Mouse (Mus musculus): ENCODE measurements at regions not wholly inside any gene's neighbourhood (a gene's known extent, or its start where the extent isn't known, plus 50 kb on each side); places are given as distances from the start of the nearest gene placed in this dataset.

DNA sequence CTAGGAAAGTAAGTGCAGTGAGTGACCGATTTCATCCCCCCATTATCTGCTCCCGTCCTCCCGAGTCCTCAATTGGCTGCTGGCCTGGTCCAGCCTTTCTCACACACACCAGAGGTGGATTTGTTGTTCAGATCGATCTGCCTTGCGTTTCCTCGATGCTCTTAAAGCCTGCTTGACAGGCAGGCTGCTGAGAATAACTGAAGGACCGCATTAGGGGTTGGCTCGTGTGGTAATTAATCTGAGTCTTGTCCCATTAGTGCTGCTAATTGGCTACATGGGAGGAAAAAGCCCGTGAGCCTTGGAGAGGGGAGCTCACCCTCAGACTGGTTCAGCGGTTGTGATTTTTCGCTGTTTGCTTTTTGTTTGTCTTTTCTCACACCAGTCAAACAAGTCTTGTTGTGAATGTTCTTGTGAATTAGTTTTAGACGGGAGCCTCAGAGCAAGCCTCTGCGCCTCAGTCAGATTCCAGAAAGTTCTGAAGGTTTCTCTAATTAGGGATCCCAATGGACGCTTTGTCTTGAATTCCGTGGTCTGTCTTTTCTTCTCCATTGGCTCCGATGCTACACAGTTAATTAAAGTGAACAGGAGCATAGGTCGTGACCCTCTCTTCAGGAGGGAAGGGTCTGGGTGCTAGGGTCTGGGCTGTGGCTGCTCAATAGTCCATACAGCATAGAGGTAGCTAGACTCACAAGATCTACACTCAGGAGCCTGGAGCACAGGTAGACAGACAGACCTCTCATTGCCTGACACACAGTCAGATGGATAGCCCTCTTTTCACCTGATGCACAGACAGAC is 226.1 kb upstream of the BB014433 start:
- Histone ChIP-seq H3K4me3 (ENCODE audit: insufficient read depth, low read depth, low read length) (no peak overlapping the region), H3K79me2 (ENCODE audit: control insufficient read depth, insufficient read depth, low read length) (no peaks in the 10 kb centered on the region), H3K27ac (replicated peaks; ENCODE audit: insufficient read depth, low read depth, low read length) (no peak overlapping the region), H3K27me3 (ENCODE audit: control insufficient read depth, insufficient read depth, low read length) (no peaks in the 10 kb centered on the region), H3K36me3 (ENCODE audit: control insufficient read depth, insufficient read depth, low read length) (no peaks in the 10 kb centered on the region), H3K9ac (ENCODE audit: low read depth, low read length) (no peak overlapping the region), H3K4me1 (ENCODE audit: control insufficient read depth, insufficient read depth, low read length) (no peaks in the 10 kb centered on the region)
- DNase-seq (ENCODE audit: extremely low read depth, low read depth, low spot score) = no peak
- 37% methylated on average over 17 of the region's 17 CpGs for WGBS
- TF ChIP-seq CTCF (IDR thresholded peaks at IDR 0.05; ENCODE audit: low read depth, low read length) (no peak), POLR2A (IDR thresholded peaks at IDR 0.05; ENCODE audit: extremely low read depth, insufficient read depth, low read length) (no peak)

- Histone ChIP-seq H3K9ac (ENCODE audit: low read depth, low read length) (no peak overlapping the region), H3K79me2 (ENCODE audit: control insufficient read depth, insufficient read depth, low read length) (no peaks in the 10 kb centered on the region), H3K4me1 (ENCODE audit: control insufficient read depth, insufficient read depth, low read length) (no peaks in the 10 kb centered on the region), H3K36me3 (ENCODE audit: control insufficient read depth, insufficient read depth, low read length) (no peaks in the 10 kb centered on the region), H3K4me3 (ENCODE audit: insufficient read depth, low read depth, low read length) (no peak overlapping the region), H3K27ac (replicated peaks; ENCODE audit: insufficient read depth, low read depth, low read length) (no peak overlapping the region), H3K27me3 (ENCODE audit: control insufficient read depth, insufficient read depth, low read length) (no peaks in the 10 kb centered on the region)
- DNase-seq (ENCODE audit: extremely low read depth, low read depth, low spot score) = peak; percentile 26
- WGBS = 3% methylated on average over 5 of the region's 5 CpGs
- TF ChIP-seq POLR2A (IDR thresholded peaks at IDR 0.05; ENCODE audit: extremely low read depth, insufficient read depth, low read length) (no peak), CTCF (IDR thresholded peaks at IDR 0.05; ENCODE audit: low read depth, low read length) (peak; percentile 52; the same call in 1 of the 2 replicates)
Observed at GRCm38 (mm10) chr8:15270290-15270689, 224.4 kb upstream of the BB014433 start.

DNA sequence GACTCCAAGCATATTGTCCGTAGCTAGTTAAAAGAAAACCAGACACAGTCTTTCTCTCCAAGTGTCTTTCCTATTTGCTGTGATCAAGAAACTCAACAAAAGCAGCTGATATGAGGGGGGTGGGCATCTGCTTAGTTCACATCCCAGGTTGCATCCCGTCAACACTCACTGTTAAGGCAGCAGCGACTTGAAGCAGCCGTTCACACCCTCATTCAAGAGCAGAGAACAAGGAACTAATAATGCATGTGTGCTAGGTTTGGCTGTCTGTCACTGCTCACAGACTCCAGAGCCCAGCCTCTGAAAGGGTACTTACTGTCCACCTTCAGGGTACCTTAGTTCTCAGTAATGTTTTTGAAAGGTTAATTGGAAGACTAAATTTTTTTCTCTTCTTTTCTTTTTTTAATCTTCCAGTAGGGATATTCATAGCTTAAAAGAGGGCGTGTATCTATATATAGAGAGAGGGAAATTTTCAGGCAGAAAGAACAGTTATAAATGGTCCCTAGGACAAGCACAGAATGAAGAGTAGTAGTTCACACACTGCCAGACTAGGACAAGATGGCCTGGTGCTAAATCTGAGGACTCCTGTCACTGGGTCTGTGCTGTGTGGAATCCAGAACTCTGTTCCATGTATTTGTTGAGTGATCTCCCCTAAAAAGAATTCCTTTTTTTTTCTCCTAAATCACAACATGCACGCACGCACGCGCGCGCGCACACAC is 199.1 kb upstream of the BB014433 start:
- no peak overlapping the region for H3K4me3 ChIP-seq (ENCODE audit: insufficient read depth, low read depth, low read length)
- no peaks in the 10 kb centered on the region for H3K4me1 ChIP-seq (ENCODE audit: control insufficient read depth, insufficient read depth, low read length)
- no peaks in the 10 kb centered on the region for H3K36me3 ChIP-seq (ENCODE audit: control insufficient read depth, insufficient read depth, low read length)
- no peak for DNase-seq (ENCODE audit: extremely low read depth, low read depth, low spot score)
- TF ChIP-seq POLR2A (IDR thresholded peaks at IDR 0.05; ENCODE audit: extremely low read depth, insufficient read depth, low read length) = no peak
- H3K27ac ChIP-seq (replicated peaks; ENCODE audit: insufficient read depth, low read depth, low read length) = no peak overlapping the region
- 92% methylated on average over 12 of the region's 12 CpGs for WGBS
- no peaks in the 10 kb centered on the region for H3K27me3 ChIP-seq (ENCODE audit: control insufficient read depth, insufficient read depth, low read length)
- no peak overlapping the region for H3K9ac ChIP-seq (ENCODE audit: low read depth, low read length)
- no peaks in the 10 kb centered on the region for H3K79me2 ChIP-seq (ENCODE audit: control insufficient read depth, insufficient read depth, low read length)

GRCm38 (mm10) chr8:15235410-15235809 is 189.5 kb upstream of the BB014433 start:
- H3K9ac ChIP-seq (ENCODE audit: low read depth, low read length) = no peak overlapping the region
- no peaks in the 10 kb centered on the region for H3K4me1 ChIP-seq (ENCODE audit: control insufficient read depth, insufficient read depth, low read length)
- H3K27me3 ChIP-seq (ENCODE audit: control insufficient read depth, insufficient read depth, low read length) = no peaks in the 10 kb centered on the region
- no peaks in the 10 kb centered on the region for H3K36me3 ChIP-seq (ENCODE audit: control insufficient read depth, insufficient read depth, low read length)
- no peak for TF ChIP-seq CTCF (IDR thresholded peaks at IDR 0.05; ENCODE audit: low read depth, low read length)
- no peak for TF ChIP-seq POLR2A (IDR thresholded peaks at IDR 0.05; ENCODE audit: extremely low read depth, insufficient read depth, low read length)
- WGBS = 64% methylated on average over 3 of the region's 3 CpGs
- no peak for DNase-seq (ENCODE audit: extremely low read depth, low read depth, low spot score)
- H3K4me3 ChIP-seq (ENCODE audit: insufficient read depth, low read depth, low read length) = no peak overlapping the region
- H3K79me2 ChIP-seq (ENCODE audit: control insufficient read depth, insufficient read depth, low read length) = no peaks in the 10 kb centered on the region
- H3K27ac ChIP-seq (replicated peaks; ENCODE audit: insufficient read depth, low read depth, low read length) = no peak overlapping the region

DNA sequence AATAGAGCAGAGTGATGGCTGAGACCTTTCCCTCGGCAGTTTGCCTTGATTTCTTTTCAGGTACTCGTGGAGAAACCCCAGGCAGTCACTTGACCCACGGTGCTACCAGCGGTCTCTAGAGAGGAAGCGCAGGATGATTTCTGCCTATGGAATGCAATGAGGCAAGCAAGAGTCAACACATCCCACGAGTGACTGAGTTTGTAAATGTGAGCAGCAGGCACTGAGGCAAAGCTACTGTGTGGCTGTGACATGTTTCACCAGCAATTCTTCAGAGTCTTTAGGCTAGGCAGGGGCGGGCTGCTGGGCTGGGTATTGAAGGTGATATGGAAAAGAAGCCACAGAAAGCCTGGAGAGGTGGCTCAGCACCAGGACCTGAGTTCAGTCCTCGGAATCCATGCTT is 187.4 kb upstream of the BB014433 start:
- no peak overlapping the region for H3K27ac ChIP-seq (replicated peaks; ENCODE audit: insufficient read depth, low read depth, low read length)
- no peaks in the 10 kb centered on the region for H3K79me2 ChIP-seq (ENCODE audit: control insufficient read depth, insufficient read depth, low read length)
- no peak for DNase-seq (ENCODE audit: extremely low read depth, low read depth, low spot score)
- WGBS = 62% methylated on average over 8 of the region's 8 CpGs
- H3K27me3 ChIP-seq (ENCODE audit: control insufficient read depth, insufficient read depth, low read length) = no peaks in the 10 kb centered on the region
- no peaks in the 10 kb centered on the region for H3K4me1 ChIP-seq (ENCODE audit: control insufficient read depth, insufficient read depth, low read length)
- no peaks in the 10 kb centered on the region for H3K36me3 ChIP-seq (ENCODE audit: control insufficient read depth, insufficient read depth, low read length)
- TF ChIP-seq POLR2A (IDR thresholded peaks at IDR 0.05; ENCODE audit: extremely low read depth, insufficient read depth, low read length) (no peak), CTCF (IDR thresholded peaks at IDR 0.05; ENCODE audit: low read depth, low read length) (no peak)
- H3K9ac ChIP-seq (ENCODE audit: low read depth, low read length) = no peak overlapping the region
- no peak overlapping the region for H3K4me3 ChIP-seq (ENCODE audit: insufficient read depth, low read depth, low read length)

GRCm38 (mm10) chr8:15230217-15230616 is 184.3 kb upstream of the BB014433 start:
- no peaks in the 10 kb centered on the region for H3K79me2 ChIP-seq (ENCODE audit: control insufficient read depth, insufficient read depth, low read length)
- H3K27ac ChIP-seq (replicated peaks; ENCODE audit: insufficient read depth, low read depth, low read length) = no peak overlapping the region
- no peak for DNase-seq (ENCODE audit: extremely low read depth, low read depth, low spot score)
- no peak overlapping the region for H3K4me3 ChIP-seq (ENCODE audit: insufficient read depth, low read depth, low read length)
- no peaks in the 10 kb centered on the region for H3K27me3 ChIP-seq (ENCODE audit: control insufficient read depth, insufficient read depth, low read length)
- TF ChIP-seq CTCF (IDR thresholded peaks at IDR 0.05; ENCODE audit: low read depth, low read length) (no peak), POLR2A (IDR thresholded peaks at IDR 0.05; ENCODE audit: extremely low read depth, insufficient read depth, low read length) (no peak)
- 60% methylated on average over 2 of the region's 2 CpGs for WGBS
- H3K36me3 ChIP-seq (ENCODE audit: control insufficient read depth, insufficient read depth, low read length) = no peaks in the 10 kb centered on the region
- H3K4me1 ChIP-seq (ENCODE audit: control insufficient read depth, insufficient read depth, low read length) = no peaks in the 10 kb centered on the region
- no peak overlapping the region for H3K9ac ChIP-seq (ENCODE audit: low read depth, low read length)

Data from liver, adult 2 months (tissue).